Mouse (Mus musculus) heart, adult 9 months (tissue): ENCODE measurements around the gene Herc6.
A peak's percentile ranks its signal among the peaks of the same experiment; 100 is the strongest.

ENCODE experiments used
- DNase-seq, 2 experiments: peaks; one replicate each; pipeline ENCODE4 v3.0.0; 2022; ENCODE audit warnings: low spot score in 2 of 2

The Herc6 gene

DNA sequence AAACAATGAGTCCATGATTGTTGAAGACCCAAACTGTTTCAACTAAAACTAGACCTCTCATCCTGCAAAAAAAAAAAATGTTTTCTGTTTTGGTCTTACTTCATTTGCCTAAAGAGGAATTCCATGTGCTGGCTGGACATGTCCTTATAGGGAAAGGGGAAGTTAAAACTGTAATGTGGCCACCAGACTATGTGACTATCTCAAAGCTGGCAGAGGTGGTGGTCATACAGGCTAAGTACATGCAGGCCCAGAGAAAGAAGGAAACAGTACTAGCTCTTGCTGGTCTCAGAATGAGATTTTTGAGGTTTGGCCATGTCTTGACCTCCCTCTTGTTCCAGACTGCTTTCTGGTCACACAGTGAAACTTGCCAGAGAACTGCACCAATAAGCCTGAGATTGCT is 9.2 kb upstream of the Herc6 start:
- no peak for DNase-seq

DNA sequence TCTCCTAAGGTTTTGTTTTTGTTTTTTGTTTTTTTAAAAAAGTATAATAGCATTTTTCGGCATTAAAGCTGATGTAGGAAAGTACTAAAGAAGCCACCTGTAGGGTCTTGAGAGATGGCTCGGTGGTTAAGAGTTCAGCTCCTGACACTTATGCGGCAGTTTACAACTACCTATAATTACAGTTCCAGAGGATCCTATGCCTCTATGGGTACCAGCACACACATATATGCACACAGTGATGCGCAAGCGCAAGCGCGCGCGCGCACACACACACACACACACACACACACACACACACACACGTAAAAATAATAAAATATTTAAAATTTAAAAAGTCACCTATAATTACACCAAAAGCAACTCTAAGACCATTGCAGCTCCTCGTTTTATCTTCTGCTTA is 795 bp downstream of the Herc6 start:
- DNase-seq, result no peak

DNA sequence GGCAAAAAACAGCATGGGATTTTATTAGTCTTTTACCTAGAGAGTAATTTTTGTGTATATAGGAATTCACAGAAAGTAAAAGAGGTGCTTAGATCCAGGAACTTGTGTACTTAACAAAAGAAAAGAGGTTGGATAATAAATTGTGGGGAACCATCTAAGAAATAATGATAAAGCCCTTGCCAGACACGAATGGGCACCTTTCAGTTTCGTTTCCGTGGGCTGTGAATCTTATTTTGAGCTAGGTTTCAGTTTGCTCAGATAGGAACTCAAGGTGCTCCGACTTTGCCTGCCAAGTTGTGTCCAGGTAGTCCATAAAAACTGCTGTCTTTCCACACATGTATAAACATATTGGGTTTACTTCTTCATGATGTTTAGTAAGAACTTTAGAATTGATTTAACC is 1.6 kb downstream of the Herc6 start:
- DNase-seq, result peak in 1 of 2 experiments; percentile 13

DNA sequence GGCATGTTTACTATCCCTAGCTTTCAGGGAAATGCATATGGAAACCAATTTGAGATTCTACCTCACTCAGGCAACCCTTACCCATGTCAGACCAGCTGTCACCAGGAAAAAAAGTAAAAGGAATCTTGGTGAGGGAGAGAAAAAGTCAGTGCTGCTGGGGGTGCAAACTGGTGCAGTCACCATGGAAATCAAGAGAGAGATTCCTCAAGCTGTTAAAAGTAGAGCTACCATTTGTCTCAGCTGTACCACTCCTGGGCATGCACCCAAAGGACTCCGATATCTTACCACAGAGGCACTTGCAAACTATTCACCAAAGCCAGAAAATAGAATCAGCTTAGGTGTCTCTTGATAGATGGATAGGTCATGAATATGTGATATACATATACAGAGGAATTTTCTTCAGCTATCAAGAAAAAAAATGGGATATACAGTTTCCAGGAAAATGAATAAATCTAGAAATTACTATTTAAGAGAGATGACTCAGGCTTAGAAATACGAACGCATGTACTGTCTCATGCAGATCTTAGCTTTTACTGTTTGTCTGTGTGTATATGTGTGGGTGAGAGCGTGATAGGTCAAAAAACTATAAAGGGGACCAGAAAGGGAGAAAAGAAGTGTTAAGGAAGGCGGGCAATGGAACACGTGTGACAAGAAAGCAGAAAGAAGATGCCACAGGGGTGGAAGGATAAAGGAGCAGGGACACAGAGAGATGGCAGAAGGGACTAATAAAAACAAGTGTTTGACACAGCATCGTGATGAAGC is 24.9 kb downstream of the Herc6 start:
- DNase-seq, result no peak

DNA sequence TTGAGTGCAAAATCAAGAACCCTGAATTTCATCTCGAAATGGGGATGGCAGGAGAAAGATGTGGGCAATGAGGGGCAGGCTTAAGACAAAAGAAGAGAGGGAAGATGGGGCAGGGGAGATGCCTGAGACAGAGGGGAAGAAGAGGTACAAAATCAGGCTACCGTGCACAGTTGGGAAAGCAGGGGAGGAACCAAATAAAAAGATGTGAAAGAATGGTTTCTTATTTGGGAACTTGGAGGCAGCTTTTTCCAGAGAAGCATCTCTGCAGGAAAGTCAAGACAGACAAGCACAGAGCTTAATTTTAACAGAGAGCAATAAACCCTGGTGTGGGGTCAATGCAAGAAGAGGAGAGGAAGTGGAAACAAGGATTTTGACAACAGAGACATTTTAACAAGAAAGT is 27.2 kb downstream of the Herc6 start:
- DNase-seq, result no peak

DNA sequence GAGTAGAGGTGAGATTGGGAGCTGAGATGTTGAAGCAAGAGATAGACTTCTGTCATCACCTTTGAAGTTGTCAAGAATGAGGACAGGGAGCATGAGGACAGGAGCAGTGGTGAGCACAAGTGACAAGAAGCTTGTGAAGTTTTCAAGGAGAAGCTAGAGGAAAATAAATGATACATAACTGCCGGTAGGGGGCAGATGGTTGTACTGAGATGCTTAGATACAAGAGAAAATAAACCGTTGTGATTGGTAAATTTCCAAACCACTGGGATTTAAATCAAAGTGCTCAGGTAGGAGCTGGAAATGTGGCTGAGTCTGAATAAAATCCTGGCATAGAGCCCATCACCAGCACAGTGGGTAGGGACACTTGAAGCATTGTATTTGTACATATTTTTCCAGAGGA is 28.8 kb downstream of the Herc6 start:
- DNase-seq, result no peak

DNA sequence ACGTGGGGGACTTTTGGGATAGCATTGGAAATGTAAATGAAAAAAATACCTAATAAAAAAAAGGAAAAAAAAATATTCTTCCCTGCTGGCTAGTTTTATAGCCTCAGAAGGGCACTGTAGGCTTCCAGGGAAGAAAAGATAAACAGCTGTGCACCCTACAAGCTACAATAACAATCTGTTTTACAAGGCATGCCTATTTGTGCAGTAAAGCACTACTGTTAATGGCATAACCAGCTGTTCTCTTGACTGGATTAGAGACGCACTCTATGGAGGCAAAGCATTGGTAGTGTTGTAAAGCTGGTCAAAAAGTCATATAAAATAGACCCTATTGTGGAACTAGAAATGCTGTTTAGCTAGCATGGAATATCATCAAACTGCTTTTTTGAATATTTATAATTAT is 35.0 kb downstream of the Herc6 start:
- DNase-seq, result no peak

DNA sequence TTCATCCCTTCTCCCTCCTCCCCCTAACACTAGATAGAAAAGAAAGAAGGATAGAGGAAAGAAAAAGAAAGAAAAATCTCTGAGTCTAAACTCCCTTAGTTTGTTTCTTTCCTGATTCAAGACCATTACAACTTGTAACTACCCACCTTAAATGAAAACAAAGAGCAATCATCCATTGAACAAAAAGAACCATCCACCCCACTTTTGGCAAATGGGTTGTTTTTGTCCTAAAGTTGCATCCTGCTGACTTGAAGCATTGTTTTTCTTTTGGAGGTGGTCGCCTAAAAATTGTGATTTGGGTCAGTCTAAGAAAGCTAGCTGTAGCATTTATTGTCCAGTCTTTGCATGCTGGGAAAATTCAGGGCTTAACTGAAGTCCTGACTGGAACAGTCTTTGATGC is 58.7 kb downstream of the Herc6 start:
- no peak for DNase-seq

DNA sequence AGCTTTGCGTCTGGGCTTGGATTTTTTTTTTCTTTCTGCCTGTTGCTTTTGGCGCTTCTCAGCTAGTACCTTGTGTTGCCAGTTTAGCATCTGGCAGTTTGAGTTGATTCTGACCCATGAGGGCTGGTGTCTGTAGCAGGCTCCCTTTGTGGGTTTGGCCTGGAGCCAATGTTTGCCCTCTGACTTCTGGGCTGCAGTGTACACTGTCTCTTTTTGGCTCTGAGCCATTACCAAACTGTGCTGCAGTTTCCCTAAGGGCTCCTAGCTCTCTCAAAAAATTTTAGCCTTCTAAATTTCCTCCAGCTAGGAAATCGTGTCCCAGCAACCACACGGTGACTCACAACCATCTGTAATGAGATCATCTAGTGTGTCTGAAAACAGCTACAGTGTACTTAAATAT is 61.0 kb downstream of the Herc6 start:
- DNase-seq, result peak; percentile 32 to 42

DNA sequence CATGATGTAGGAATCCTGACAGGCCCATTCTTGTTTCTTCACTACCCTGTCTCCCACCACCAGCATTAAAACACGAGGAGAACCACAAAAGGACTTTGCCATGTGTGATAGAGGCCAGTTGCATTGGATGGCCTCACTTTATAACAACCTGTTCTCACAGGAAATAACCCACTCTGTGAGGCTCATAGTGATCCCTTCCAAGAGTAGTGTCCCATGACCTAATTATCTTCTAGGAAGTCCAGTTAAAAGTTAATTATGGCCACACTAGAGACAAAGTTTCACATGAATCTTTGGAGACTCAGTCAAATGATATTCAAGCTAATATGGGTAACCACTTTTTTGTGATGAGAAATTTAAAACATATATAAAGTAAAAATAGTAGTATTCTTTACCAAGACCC is 66.5 kb downstream of the Herc6 start:
- DNase-seq, result no peak

DNA sequence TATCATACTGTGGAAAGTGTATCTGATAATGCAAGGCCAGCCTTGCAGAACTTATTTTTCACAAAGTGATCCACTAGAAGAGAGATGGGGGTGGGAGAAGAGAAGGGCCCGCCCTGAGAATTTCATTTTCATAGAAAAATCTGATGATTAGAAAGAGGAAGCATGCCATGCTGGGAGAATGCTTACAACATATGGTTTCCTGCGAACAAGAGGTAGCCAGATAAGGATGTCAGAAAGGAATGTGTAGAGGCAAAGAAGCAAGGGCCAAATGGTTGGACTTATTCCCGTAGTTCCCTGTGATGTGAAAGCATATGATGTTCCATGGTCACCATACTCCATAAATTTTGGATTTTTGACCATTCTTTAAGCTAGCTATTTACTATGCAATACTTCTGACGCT is 80.5 kb downstream of the Herc6 start:
- no peak for DNase-seq

DNA sequence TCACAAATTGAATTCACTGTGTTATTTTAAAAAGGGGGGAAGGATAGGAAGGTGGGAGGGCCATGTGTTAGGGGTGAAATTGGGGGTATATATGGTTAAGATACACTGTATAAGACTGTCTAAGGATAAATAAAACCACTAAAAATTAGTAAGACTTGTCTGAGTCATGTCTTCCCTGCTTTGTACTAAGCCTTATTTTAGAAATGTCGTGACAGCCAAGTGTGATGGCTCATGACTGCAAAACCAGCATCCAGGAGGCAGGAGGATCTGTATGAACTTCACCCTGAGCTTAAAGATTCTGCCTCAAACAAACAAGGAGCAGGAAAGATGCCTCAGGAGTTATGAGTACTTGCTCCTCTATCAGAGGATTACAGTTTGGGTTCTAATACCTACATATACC is 103.4 kb downstream of the Herc6 start:
- no peak for DNase-seq

DNA sequence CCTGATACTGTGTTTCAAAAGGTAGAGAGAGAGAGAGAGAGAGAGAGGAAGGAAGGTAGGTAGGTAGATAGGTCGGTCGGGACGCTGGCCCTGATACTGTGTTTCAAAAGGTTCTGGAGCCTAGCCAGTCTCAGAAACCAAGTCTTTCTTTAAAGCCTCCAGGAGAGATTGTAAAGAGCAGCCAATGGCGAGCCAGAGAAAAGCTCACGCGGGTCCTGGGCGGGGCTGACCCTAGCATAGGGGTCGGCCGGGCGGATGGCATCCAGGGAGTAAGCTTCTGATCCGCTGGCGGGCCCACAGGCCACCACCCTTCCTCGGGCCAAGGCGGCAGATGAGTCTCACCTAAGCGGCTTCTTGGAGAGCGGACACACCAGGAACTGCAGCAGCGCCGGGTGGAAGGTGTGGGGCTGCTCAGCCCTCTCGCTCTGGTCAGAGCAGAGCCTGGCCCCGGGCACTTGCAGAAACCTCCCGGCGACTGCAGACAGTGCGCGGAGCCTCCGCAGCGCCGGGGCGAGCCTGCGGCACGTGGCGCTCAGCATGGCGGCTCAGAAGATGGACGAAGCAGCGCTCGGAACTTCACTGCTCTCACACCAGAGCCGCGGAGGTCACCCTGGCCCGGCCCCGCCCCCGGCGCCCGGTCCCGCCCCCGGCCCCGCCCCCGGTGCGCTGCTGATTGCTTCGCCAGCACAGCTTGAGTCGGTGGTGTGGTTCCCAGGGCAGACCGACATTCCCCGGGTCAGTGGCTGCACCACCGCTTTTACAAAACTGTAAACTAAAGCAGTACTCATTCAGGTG is 110.9 kb downstream of the Herc6 start, which contains the start of gene Pyurf:
Pyurf (minus strand) TSS at position 612 of the 795 bp plus-strand sequence.
- peak; percentile 90 to 91 for DNase-seq

DNA sequence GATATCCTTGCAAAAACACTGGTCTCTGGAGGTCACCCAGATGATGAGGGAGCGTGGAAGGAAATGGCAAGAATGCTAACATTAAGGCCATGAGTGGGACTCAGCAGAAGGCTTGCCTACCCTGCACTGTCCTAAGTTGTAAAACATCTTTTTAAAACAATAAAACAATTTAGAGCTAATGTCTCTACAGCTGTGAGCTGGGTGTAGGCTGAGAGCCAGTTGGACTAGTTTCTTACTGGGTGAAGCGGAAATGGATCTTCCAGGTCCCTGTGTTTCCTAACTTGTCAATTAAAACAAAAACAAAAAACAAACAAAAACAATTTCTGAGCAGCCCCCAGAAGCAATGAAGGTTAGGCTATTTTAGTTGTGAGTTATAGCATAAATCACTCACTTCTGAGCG is 112.3 kb downstream of the Herc6 start:
- DNase-seq, result no peak

DNA sequence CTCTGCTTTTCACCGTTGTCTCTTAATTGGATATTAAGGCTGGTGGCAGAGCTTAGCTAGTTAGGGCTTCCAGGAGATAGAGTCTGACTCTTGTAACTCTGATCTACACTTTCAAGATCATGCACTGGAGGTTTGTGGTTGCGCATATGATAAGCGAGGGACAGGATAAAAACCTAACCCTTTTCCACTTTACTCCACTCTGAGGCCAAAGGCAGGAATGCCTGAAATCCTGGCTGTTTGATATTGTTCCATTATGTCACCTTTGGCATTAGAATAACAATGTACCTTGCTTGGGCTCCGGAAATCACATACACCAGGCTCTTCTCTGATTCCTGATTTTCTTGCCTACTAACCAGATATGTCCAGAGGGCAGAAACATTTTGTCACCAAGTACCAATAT is 120.9 kb downstream of the Herc6 start:
- DNase-seq, result no peak

DNA sequence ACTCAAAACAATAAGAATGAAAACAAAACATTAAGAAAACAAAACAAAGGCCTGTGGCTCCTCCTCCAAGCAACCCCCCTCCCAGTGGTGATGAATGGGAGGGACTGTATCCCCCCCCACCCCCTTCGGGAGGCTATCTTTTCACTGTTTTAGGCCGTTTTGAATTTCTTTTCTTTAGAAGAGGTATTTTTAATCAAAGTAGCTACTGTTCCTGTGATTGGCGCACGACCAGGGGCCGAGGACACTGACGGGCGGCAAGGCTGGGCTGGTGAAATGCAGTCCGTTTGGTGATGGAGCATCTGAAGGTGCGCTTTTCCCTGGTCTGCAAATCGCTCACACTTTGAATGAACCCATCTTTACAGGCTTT is 121.6 kb downstream of the Herc6 start, which contains the start of gene Lancl2:
Lancl2 (plus strand) TSS at position 165 of the 367 bp plus-strand sequence.
- DNase-seq, result peak in 1 of 2 experiments; percentile 22

DNA sequence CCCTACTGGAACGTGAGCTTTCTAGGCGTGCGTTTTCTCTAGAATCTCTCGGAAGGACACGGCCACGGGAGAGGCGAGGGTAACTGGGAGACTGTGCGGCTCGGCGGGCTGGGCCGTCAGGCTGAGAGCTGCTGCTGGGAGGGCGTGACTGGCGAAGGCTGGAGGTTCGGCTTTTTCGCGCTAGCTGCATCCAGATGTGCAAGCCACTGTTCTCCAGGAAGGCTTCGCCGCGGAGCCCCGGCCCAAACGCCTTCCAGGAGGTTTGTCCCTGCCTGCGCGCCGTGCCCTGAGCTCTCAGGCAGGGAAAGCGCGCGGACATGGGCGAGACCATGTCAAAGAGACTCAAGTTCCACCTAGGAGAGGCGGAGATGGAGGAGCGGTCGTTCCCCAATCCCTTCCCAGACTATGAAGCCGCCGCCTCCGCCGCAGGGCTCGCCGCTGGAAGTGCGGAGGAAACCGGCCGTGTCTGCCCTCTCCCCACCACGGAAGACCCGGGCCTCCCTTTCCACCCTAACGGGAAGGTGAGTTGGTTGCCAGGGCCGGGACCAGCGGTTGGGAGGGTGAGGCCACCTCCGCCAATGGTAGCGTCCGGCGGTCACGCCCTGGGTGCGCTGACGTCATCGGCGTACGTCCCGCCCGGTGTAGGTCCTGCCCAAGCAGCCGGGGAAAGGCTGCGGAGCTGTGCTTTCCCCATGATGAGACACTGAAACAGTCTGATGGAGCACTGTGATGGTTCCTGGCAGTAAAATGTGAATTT is 122.1 kb downstream of the Herc6 start:
- peak; percentile 96 to 97 for DNase-seq

DNA sequence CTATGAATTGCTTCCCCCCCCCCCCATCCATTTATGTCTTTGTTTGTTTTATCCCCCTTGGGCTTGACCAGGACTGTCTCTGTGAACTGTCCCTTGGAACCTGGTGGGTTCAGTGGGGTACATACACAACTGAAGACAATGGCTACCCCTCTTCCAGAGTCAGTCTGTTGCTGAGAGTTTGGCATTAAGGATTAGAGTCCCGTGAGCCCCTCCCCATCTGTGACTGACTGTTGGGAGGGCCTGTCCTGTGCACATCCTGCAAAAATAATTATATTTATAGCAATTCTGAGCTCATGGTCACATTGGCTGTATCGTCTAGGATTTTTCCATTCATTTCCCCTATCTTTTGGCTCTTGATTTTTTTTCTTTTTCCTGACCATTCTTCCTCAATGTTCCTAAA is 122.9 kb downstream of the Herc6 start:
- DNase-seq, result peak; percentile 14 to 20

DNA sequence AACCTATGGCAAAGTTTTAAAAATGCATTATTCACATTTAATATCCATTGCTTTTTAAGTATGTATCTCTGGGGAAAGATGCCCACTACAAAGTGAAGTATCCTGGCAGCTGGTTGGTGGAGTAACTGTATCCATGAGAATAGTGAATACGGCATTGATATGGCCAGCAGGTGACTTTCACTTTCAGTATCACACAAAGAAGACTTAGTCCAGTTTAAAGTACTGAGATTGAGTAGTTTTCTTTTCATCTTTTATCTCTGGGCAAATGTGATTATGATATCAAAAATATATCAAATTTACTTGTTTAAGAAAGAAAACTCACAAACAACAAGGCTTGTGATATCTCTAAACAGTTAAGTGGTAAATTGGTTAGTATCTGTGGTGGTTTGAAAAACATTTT is 125.9 kb downstream of the Herc6 start:
- DNase-seq, result no peak

DNA sequence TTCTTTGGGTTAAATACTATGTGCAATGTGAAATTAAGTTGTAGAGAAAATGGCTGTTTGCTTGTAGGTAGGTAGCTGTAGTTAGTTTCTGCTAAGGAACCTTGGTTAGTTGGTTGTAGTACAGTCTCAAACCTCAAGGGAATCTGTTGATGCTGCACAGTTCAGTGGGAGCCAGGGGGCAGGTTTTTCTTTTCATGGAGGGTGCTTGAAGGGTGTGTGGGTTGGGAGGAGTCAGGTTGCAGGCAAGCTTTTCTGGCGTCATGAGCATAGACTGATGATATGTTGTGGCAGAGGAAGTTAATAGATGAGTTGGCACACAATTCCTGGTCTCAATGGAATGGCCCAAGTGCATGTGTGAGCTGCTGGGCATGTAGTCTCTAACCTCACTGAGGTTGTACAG is 130.9 kb downstream of the Herc6 start:
- DNase-seq, result no peak
